Mouse (Mus musculus) hindbrain, postnatal 0 days (tissue): Measurements from ENCODE around the gene Dapk2. TPM values are rescaled to one million over a fixed set of nuclear protein-coding genes. Genes with fewer than 3 reads are reported as not detected.

ENCODE experiments used
- ATAC-seq: fragments of 200-750 bp; cut with Nextera tagmentation; 2 replicates; pipeline ENCODE4 v1.8.0; 2017; ENCODE audit warnings: mild to moderate bottlenecking, moderate TSS enrichment, moderate library complexity
- DNase-seq: peaks from one replicate; pipeline ENCODE4 v3.0.0-alpha.2; 2015; ENCODE audit warnings: low spot score
- H3K27ac ChIP-seq: fragments of 300-500 bp; sonication (generic); 2 replicates; pipeline ENCODE4 v1.5.1; 2014; ENCODE audit warnings: mild to moderate bottlenecking
- H3K27me3 ChIP-seq: fragments of 300-500 bp; sonication (generic); 2 replicates; pipeline ENCODE4 v1.6.1; 2014; ENCODE audit warnings: low read length, mixed read lengths; ENCODE audit not compliant: insufficient read depth
- H3K36me3 ChIP-seq: fragments of 300-500 bp; sonication (generic); 2 replicates; pipeline ENCODE4 v1.6.1; 2014; ENCODE audit warnings: low read length, mixed read lengths; ENCODE audit not compliant: insufficient read depth
- H3K4me1 ChIP-seq: fragments of 300-500 bp; sonication (generic); 2 replicates; pipeline ENCODE4 v1.6.1; 2014; ENCODE audit warnings: antibody characterized with exemption, low read length, mixed read lengths; ENCODE audit not compliant: insufficient read depth
- H3K4me2 ChIP-seq: fragments of 300-500 bp; sonication (generic); 2 replicates; pipeline ENCODE4 v1.6.1; 2014; ENCODE audit warnings: low read depth, mild to moderate bottlenecking, low read length, moderate library complexity, mixed read lengths
- H3K4me3 ChIP-seq: fragments of 300-500 bp; sonication (generic); 2 replicates; pipeline ENCODE4 v1.5.1; 2014; ENCODE audit warnings: low read length
- H3K9ac ChIP-seq: fragments of 300-500 bp; sonication (generic); replicated peaks from 2 replicates; pipeline ENCODE4 v1.6.1; 2014; ENCODE audit warnings: mild to moderate bottlenecking, low read length, moderate library complexity, mixed read lengths
- H3K9me3 ChIP-seq: fragments of 300-500 bp; sonication (generic); 2 replicates; pipeline ENCODE4 v1.6.1; 2016; ENCODE audit warnings: low read length, mixed read lengths
- CTCF ChIP-seq: IDR thresholded peaks from 2 replicates; pipeline ENCODE4 v1.5.1; 2016; ENCODE audit warnings: antibody characterized with exemption, control low read depth, low read depth
- WGBS: fragments of 180-500 bp; shearing (Covaris S2); extraction: QIAGEN DNeasy Blood & Tissue Kit; methylation state at CpG from one replicate; pipeline ENCODE4 v1.1.7; 2014; 5-methylcytosine and 5-hydroxymethylcytosine counted together
- polyA plus RNA-seq: library from polyadenylated mRNA; unstranded; fragments of >200 nt; fragmentation: Nextera tagmentation; extraction: Ambion mirVana; gene quantifications from 2 replicates; pipeline ENCODE4 v1.2.1, GENCODE M21; 2015
- total RNA-seq: library from RNA; depleted of rRNA; stranded (reverse); fragments of >200 nt; gene quantifications from 2 replicates; pipeline ENCODE4 v1.2.3, GENCODE M21; 2014

The Dapk2 gene
- total and polyA plus RNA-seq, 2 experiments from 2014 or later = 0.21 to 0.55 TPM

GRCm38 (mm10) chr9:66124681-66125542, 33.1 kb upstream of the Dapk2 start:
- Histone ChIP-seq H3K4me3 (peak overlapping the region; percentile 83), H3K36me3 (no peaks in the 10 kb centered on the region), H3K4me1 (peaks cover 18% of the 10 kb centered on the region), H3K4me2 (peak overlapping the region; percentile 75), H3K9ac (peak overlapping the region; percentile 84), H3K9me3 (no peaks in the 10 kb centered on the region), H3K27ac (peak overlapping the region; percentile 89), H3K27me3 (no peaks in the 10 kb centered on the region)
- ATAC-seq (peak; percentile 99), DNase-seq (peak; percentile 99)
- 11% methylated on average over 33 of the region's 33 CpGs for WGBS
- TF ChIP-seq CTCF = peak; percentile 31; the same call in 1 of the 2 replicates

- Histone ChIP-seq H3K27me3 (no peaks in the 10 kb centered on the region), H3K4me3 (peak overlapping the region; percentile 48), H3K36me3 (no peaks in the 10 kb centered on the region), H3K27ac (peak overlapping the region; percentile 54), H3K4me2 (peak overlapping the region; percentile 86), H3K4me1 (peaks cover 18% of the 10 kb centered on the region), H3K9me3 (no peaks in the 10 kb centered on the region), H3K9ac (0 out of 2 replicates have a peak overlapping the region, but pooled peaks have one; percentile 50)
- ATAC-seq = no peak
- no peak for TF ChIP-seq CTCF
- no peak for DNase-seq
- 58% methylated on average over 12 of the region's 12 CpGs for WGBS
Observed at GRCm38 (mm10) chr9:66125543-66126455, 32.2 kb upstream of the Dapk2 start.

GRCm38 (mm10) chr9:66126456-66127192, 31.4 kb upstream of the Dapk2 start, which contains the start of the genes Snx1 and Ciao2a:
Gene Snx1, minus strand, starts transcription at chr9:66126587.
Gene Ciao2a, plus strand, starts transcription at chr9:66126611.
- peak; percentile 98 for DNase-seq
- Histone ChIP-seq H3K9ac (peak within 1 kb of the TSS; percentile 50), H3K36me3 (no peaks in the 10 kb centered on the region), H3K27ac (peak within 1 kb of the TSS; percentile 54), H3K4me1 (peaks cover 18% of the 10 kb centered on the region), H3K9me3 (no peaks in the 10 kb centered on the region), H3K4me3 (peak within 1 kb of the TSS; percentile 48), H3K4me2 (peak within 1 kb of the TSS; percentile 86), H3K27me3 (no peaks in the 10 kb centered on the region)
- 1% methylated on average over 34 of the region's 34 CpGs for WGBS
- peak; percentile 36 for TF ChIP-seq CTCF
- peak; percentile 74 for ATAC-seq

GRCm38 (mm10) chr9:66127193-66127546, 30.9 kb upstream of the Dapk2 start:
- H3K4me3 ChIP-seq = peak overlapping the region; percentile 48
- H3K9ac ChIP-seq = peak overlapping the region; percentile 50
- peaks cover 18% of the 10 kb centered on the region for H3K4me1 ChIP-seq
- H3K27me3 ChIP-seq = no peaks in the 10 kb centered on the region
- no peak for TF ChIP-seq CTCF
- peak overlapping the region; percentile 86 for H3K4me2 ChIP-seq
- DNase-seq (no peak), ATAC-seq (no peak)
- no peaks in the 10 kb centered on the region for H3K36me3 ChIP-seq
- peak overlapping the region; percentile 54 for H3K27ac ChIP-seq
- 47% methylated on average over 6 of the region's 6 CpGs for WGBS
- H3K9me3 ChIP-seq = no peaks in the 10 kb centered on the region

GRCm38 (mm10) chr9:66127884-66128283, 30.1 kb upstream of the Dapk2 start:
- no peak for TF ChIP-seq CTCF
- Histone ChIP-seq H3K4me3 (no peak overlapping the region), H3K27ac (no peak overlapping the region), H3K4me1 (peaks cover 18% of the 10 kb centered on the region), H3K9me3 (no peaks in the 10 kb centered on the region), H3K27me3 (no peaks in the 10 kb centered on the region), H3K36me3 (peaks cover 3% of the 10 kb centered on the region; the same call in 1 of the 2 replicates), H3K9ac (no peak overlapping the region), H3K4me2 (peak overlapping the region; percentile 86)
- DNase-seq (no peak), ATAC-seq (no peak)
- WGBS = 93% methylated on average over 4 of the region's 4 CpGs

GRCm38 (mm10) chr9:66131466-66131865, 26.6 kb upstream of the Dapk2 start:
- Histone ChIP-seq H3K4me1 (peaks cover 10% of the 10 kb centered on the region; the same call in 1 of the 2 replicates), H3K36me3 (peaks cover 25% of the 10 kb centered on the region; the same call in 1 of the 2 replicates), H3K9me3 (no peaks in the 10 kb centered on the region), H3K27me3 (no peaks in the 10 kb centered on the region), H3K9ac (no peak overlapping the region), H3K4me2 (no peak overlapping the region), H3K27ac (no peak overlapping the region), H3K4me3 (no peak overlapping the region)
- no peak for DNase-seq
- 95% methylated on average over 2 of the region's 2 CpGs for WGBS
- no peak for ATAC-seq
- no peak for TF ChIP-seq CTCF
